Mouse (Mus musculus) lung, embryonic 16.5 days (tissue): Measurements from ENCODE around the gene Sbno2. TPM values are rescaled to one million over a fixed set of nuclear protein-coding genes. Genes with fewer than 3 reads are reported as not detected.

Experiments used
- ATAC-seq: fragments of 200-750 bp; cut with Nextera tagmentation; 2 replicates; pipeline ENCODE4 v1.8.0; 2017; ENCODE audit warnings: low read depth, mild to moderate bottlenecking, moderate library complexity
- H3K27ac ChIP-seq: fragments of 300-500 bp; sonication (generic); 2 replicates; pipeline ENCODE4 v1.5.1; 2014; ENCODE audit warnings: mild to moderate bottlenecking, control low read depth, low read length
- H3K27me3 ChIP-seq: fragments of 300-500 bp; sonication (generic); 2 replicates; pipeline ENCODE4 v1.6.1; 2014; ENCODE audit warnings: low read depth, low read length, mixed read lengths; ENCODE audit not compliant: control insufficient read depth, insufficient read depth
- H3K36me3 ChIP-seq: fragments of 300-500 bp; sonication (generic); 2 replicates; pipeline ENCODE4 v1.6.1; 2014; ENCODE audit warnings: low read length; ENCODE audit not compliant: control insufficient read depth, insufficient read depth
- H3K4me1 ChIP-seq: fragments of 300-500 bp; sonication (generic); replicated peaks from 2 replicates; pipeline ENCODE4 v1.6.1; 2014; ENCODE audit warnings: low read length, mixed read lengths; ENCODE audit not compliant: control insufficient read depth, insufficient read depth
- H3K4me2 ChIP-seq: fragments of 300-500 bp; sonication (generic); 2 replicates; pipeline ENCODE4 v1.6.1; 2014; ENCODE audit warnings: low read depth, low read length, control low read depth
- H3K4me3 ChIP-seq: fragments of 300-500 bp; sonication (generic); 2 replicates; pipeline ENCODE4 v1.5.1; 2014; ENCODE audit warnings: mild to moderate bottlenecking, low read length, control low read depth
- H3K9ac ChIP-seq: fragments of 300-500 bp; sonication (generic); 2 replicates; pipeline ENCODE4 v1.6.1; 2014; ENCODE audit warnings: low read length, control low read depth
- H3K9me3 ChIP-seq: fragments of 300-500 bp; sonication (generic); 2 replicates; pipeline ENCODE4 v1.6.1; 2016; ENCODE audit warnings: low read length; ENCODE audit not compliant: control insufficient read depth
- WGBS: fragments of 180-500 bp; shearing (Covaris S2); extraction: QIAGEN DNeasy Blood & Tissue Kit; methylation state at CpG from one replicate; pipeline ENCODE4 v1.1.7; 2014; 5-methylcytosine and 5-hydroxymethylcytosine counted together
- polyA plus RNA-seq: library from polyadenylated mRNA; unstranded; fragments of >200 nt; fragmentation: Nextera tagmentation; extraction: Ambion mirVana; gene quantifications from 2 replicates; pipeline ENCODE4 v1.2.1, GENCODE M21; 2015

Sbno2 gene
- polyA plus RNA-seq, 1 experiment from 2014 or later: 18.7 TPM

DNA sequence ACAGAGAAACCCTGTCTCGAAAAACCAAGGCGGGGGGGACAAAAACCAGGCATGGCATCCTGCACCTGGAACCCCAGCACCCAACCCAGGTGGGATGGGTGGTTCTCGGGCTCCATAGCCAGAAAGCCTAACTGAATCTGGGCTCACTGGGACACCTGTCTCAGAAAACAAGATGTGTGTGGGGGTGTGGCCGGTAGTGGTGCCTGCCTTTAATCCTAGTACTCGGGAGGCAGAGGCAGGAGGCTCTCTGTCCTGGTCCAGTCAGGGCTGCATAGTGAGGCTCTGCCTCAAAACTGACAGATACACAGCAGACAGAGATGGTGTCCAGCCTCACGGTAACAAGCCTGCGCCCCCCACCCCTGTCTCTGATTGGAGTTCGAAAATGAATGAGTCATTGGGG is 82.6 kb downstream of the Sbno2 start:
- H3K4me3 ChIP-seq: no peak overlapping the region
- no peak overlapping the region for H3K9ac ChIP-seq
- 95% methylated on average over 8 of the region's 8 CpGs for WGBS
- no peaks in the 10 kb centered on the region for H3K27me3 ChIP-seq
- H3K4me2 ChIP-seq: no peak overlapping the region
- H3K9me3 ChIP-seq: no peaks in the 10 kb centered on the region
- no peak for ATAC-seq
- H3K27ac ChIP-seq: no peak overlapping the region
- H3K4me1 ChIP-seq: peaks cover 20% of the 10 kb centered on the region
- H3K36me3 ChIP-seq: no peaks in the 10 kb centered on the region

DNA sequence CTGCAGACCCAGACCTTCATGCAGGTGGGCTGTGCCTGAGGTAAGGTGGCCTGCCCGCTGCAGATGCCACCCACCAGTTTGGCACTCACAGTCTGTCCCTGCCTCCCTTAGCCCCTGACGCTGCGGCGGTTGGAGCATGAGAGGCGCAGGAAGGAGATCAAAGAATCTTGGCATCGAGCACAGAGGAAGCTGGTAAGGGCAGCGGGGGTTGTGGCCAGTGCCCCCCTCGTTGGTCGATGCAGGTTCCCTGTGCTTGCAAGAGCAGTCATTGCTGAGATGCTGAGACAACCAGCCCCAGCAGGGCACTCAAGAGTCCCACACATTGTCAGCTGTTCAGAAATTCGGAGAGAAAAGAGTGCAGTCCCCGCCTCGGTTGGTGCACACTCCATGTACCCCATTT is 83.2 kb downstream of the Sbno2 start:
- Histone ChIP-seq H3K27me3 (no peaks in the 10 kb centered on the region), H3K4me3 (no peak overlapping the region), H3K27ac (no peak overlapping the region), H3K9me3 (no peaks in the 10 kb centered on the region), H3K9ac (no peak overlapping the region), H3K4me1 (peaks cover 20% of the 10 kb centered on the region), H3K4me2 (no peak overlapping the region), H3K36me3 (no peaks in the 10 kb centered on the region)
- ATAC-seq: no peak
- WGBS: 88% methylated on average over 12 of the region's 12 CpGs

GRCm38 (mm10) chr10:80021320-80021641 is 84.1 kb downstream of the Sbno2 start:
- ATAC-seq: no peak
- Histone ChIP-seq H3K9ac (no peak overlapping the region), H3K4me3 (no peak overlapping the region), H3K27ac (no peak overlapping the region), H3K36me3 (no peaks in the 10 kb centered on the region), H3K4me2 (no peak overlapping the region), H3K9me3 (no peaks in the 10 kb centered on the region), H3K4me1 (peaks cover 25% of the 10 kb centered on the region), H3K27me3 (no peaks in the 10 kb centered on the region)
- WGBS: 83% methylated on average over 13 of the region's 13 CpGs

- H3K27me3 ChIP-seq: no peaks in the 10 kb centered on the region
- H3K4me2 ChIP-seq: peak overlapping the region; percentile 53
- H3K27ac ChIP-seq: no peak overlapping the region
- no peak for ATAC-seq
- no peaks in the 10 kb centered on the region for H3K9me3 ChIP-seq
- WGBS: 73% methylated on average over 18 of the region's 18 CpGs
- 0 out of 2 replicates have a peak overlapping the region, but pooled peaks have one; percentile 23 for H3K9ac ChIP-seq
- H3K36me3 ChIP-seq: no peaks in the 10 kb centered on the region
- H3K4me1 ChIP-seq: peaks cover 29% of the 10 kb centered on the region
- peak overlapping the region; percentile 37; the same call in 1 of the 2 replicates for H3K4me3 ChIP-seq
Measured at GRCm38 (mm10) chr10:80020603-80021319, 84.6 kb downstream of the Sbno2 start.

- Histone ChIP-seq H3K9me3 (no peaks in the 10 kb centered on the region), H3K27ac (peak overlapping the region; percentile 27; the same call in 1 of the 2 replicates), H3K4me2 (peak overlapping the region; percentile 53), H3K36me3 (no peaks in the 10 kb centered on the region), H3K4me1 (peaks cover 31% of the 10 kb centered on the region), H3K27me3 (peaks cover 2% of the 10 kb centered on the region; the same call in 1 of the 2 replicates), H3K9ac (peak overlapping the region; percentile 61), H3K4me3 (peak overlapping the region; percentile 37)
- no peak for ATAC-seq
- 29% methylated on average over 11 of the region's 11 CpGs for WGBS
Measured at GRCm38 (mm10) chr10:80020191-80020590, 85.2 kb downstream of the Sbno2 start.

DNA sequence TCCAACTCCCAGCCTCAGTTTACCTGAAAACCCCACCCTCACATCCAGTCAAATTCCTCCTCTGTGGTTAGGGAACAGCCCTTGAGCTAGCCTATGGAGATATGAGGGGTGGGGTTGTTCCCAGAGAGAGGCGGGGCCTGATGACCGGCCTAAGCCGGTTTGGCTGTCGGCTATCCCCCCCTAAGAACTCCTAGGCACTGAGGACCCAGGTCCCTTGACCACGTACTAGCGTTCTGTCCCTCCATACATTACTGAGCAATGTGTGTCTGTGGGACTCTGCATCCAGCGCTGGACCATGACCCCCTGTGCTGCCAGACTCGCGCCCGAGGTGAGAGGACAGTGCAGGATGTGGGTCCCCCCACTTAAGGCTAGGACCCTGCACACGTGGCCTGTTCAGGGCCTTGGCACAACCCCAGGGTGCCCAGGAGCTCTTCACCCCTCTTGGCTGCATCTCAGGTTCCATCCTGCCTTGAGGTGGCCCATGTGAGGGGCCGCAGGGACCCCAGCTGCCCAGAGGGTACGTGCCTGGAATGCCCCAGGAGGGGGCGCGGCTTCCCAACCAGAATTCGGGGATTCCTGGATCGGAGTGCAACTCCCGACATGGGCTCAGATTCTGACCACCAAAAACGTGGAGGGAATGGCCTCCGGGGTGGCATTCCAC is 85.8 kb downstream of the Sbno2 start:
- WGBS: 12% methylated on average over 20 of the region's 20 CpGs
- peak; percentile 77 for ATAC-seq

GRCm38 (mm10) chr10:80018739-80019297 is 86.6 kb downstream of the Sbno2 start:
- peak overlapping the region; percentile 53 for H3K4me2 ChIP-seq
- peak; percentile 76 for ATAC-seq
- H3K9me3 ChIP-seq: no peaks in the 10 kb centered on the region
- peak overlapping the region; percentile 43 for H3K9ac ChIP-seq
- H3K4me1 ChIP-seq: peaks cover 44% of the 10 kb centered on the region
- peak overlapping the region; percentile 91 for H3K27ac ChIP-seq
- WGBS: 4% methylated on average over 11 of the region's 15 CpGs
- peak overlapping the region; percentile 20 for H3K4me3 ChIP-seq
- no peaks in the 10 kb centered on the region for H3K36me3 ChIP-seq
- H3K27me3 ChIP-seq: peaks cover 14% of the 10 kb centered on the region

More for the DNA sequence above, 85.8 kb downstream of the Sbno2 start:
- Histone ChIP-seq H3K36me3 (no peaks in the 10 kb centered on the region), H3K27me3 (peaks cover 7% of the 10 kb centered on the region; the same call in 1 of the 2 replicates), H3K4me2 (peak overlapping the region; percentile 53), H3K27ac (peak overlapping the region; percentile 91), H3K9me3 (no peaks in the 10 kb centered on the region), H3K9ac (peak overlapping the region; percentile 61), H3K4me1 (peaks cover 37% of the 10 kb centered on the region), H3K4me3 (peak overlapping the region; percentile 37)

GRCm38 (mm10) chr10:80017771-80018170 is 87.6 kb downstream of the Sbno2 start:
- no peak overlapping the region for H3K4me2 ChIP-seq
- no peak overlapping the region for H3K9ac ChIP-seq
- H3K27ac ChIP-seq: no peak overlapping the region

DNA sequence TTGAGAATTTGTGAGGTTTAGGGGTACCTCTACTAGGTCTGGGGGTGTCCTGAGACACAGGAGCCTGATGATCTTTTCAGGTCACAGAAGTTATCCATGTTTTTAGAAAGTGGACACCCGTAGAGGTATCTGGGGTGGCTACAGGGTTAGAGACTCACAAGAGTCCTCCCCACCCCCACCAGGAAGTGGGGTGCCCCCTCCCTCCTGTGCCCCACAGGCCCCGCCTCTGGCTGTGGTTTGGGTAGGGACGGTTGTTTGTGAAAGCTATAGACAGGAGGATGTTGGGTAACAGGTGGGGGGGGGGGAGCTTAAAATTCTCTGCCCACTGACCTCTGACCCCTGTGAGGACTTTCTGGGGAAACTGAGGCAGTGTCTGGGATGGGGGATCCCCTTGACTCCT is 88.0 kb downstream of the Sbno2 start:
- Histone ChIP-seq H3K4me2 (no peak overlapping the region), H3K27ac (no peak overlapping the region), H3K4me3 (0 out of 2 replicates have a peak overlapping the region, but pooled peaks have one; percentile 15), H3K9ac (no peak overlapping the region), H3K9me3 (no peaks in the 10 kb centered on the region), H3K36me3 (no peaks in the 10 kb centered on the region), H3K27me3 (peaks cover 23% of the 10 kb centered on the region), H3K4me1 (peaks cover 46% of the 10 kb centered on the region)
- ATAC-seq: no peak
- WGBS: 64% methylated on average over 3 of the region's 3 CpGs

More at GRCm38 (mm10) chr10:80017771-80018170, 87.6 kb downstream of the Sbno2 start:
- no peak for ATAC-seq
- peaks cover 46% of the 10 kb centered on the region for H3K4me1 ChIP-seq
- peaks cover 23% of the 10 kb centered on the region for H3K27me3 ChIP-seq
- no peaks in the 10 kb centered on the region for H3K9me3 ChIP-seq
- H3K4me3 ChIP-seq: no peak overlapping the region
- H3K36me3 ChIP-seq: no peaks in the 10 kb centered on the region
- WGBS: 81% methylated on average over 14 of the region's 14 CpGs
